Mouse (Mus musculus) stomach, postnatal 0 days (tissue): ENCODE measurements around the gene Cul7. TPM values are rescaled to one million over a fixed set of nuclear protein-coding genes. Genes with fewer than 3 reads are reported as not detected.

Experiments used
- ATAC-seq: fragments of 200-750 bp; cut with Nextera tagmentation; 2 replicates; pipeline ENCODE4 v1.8.0; 2017; ENCODE audit not compliant: low FRiP score, low TSS enrichment
- DNase-seq: peaks from one replicate; pipeline ENCODE4 v3.0.0-alpha.2; 2016; ENCODE audit warnings: low spot score
- H3K27ac ChIP-seq: fragments of 300-500 bp; sonication (generic); replicated peaks from 2 replicates; pipeline ENCODE4 v1.5.1; 2014; ENCODE audit warnings: mild to moderate bottlenecking, control low read depth
- H3K27me3 ChIP-seq: fragments of 300-500 bp; sonication (generic); 2 replicates; pipeline ENCODE4 v1.6.1; 2014; ENCODE audit warnings: low read length; ENCODE audit not compliant: control insufficient read depth, insufficient read depth
- H3K36me3 ChIP-seq: fragments of 300-500 bp; sonication (generic); 2 replicates; pipeline ENCODE4 v1.6.1; 2014; ENCODE audit warnings: low read length, mixed read lengths; ENCODE audit not compliant: control insufficient read depth, insufficient read depth
- H3K4me1 ChIP-seq: fragments of 300-500 bp; sonication (generic); replicated peaks from 2 replicates; pipeline ENCODE4 v1.6.1; 2014; ENCODE audit warnings: antibody characterized with exemption; ENCODE audit not compliant: control insufficient read depth, insufficient read depth
- H3K4me2 ChIP-seq: fragments of 300-500 bp; sonication (generic); replicated peaks from 2 replicates; pipeline ENCODE4 v1.6.1; 2014; ENCODE audit warnings: low read depth, mild to moderate bottlenecking, control low read depth, moderate library complexity
- H3K4me3 ChIP-seq: fragments of 300-500 bp; sonication (generic); 2 replicates; pipeline ENCODE4 v1.5.1; 2014; ENCODE audit warnings: low read depth, low read length, control low read depth
- H3K9ac ChIP-seq: fragments of 300-500 bp; sonication (generic); 2 replicates; pipeline ENCODE4 v1.6.1; 2014; ENCODE audit warnings: mild to moderate bottlenecking, low read length, control low read depth, mixed read lengths
- H3K9me3 ChIP-seq: fragments of 300-500 bp; sonication (generic); 2 replicates; pipeline ENCODE4 v1.6.1; 2016; ENCODE audit warnings: low read length; ENCODE audit not compliant: control insufficient read depth
- CTCF ChIP-seq: IDR thresholded peaks from 2 replicates; pipeline ENCODE4 v1.5.1; 2016; ENCODE audit warnings: antibody characterized with exemption, low read depth, mild to moderate bottlenecking, moderate library complexity
- EP300 ChIP-seq: optimal IDR thresholded peaks from 2 replicates; pipeline ENCODE3; 2016; ENCODE audit warnings: antibody characterized with exemption
- WGBS: fragments of 180-500 bp; shearing (Covaris S2); extraction: QIAGEN DNeasy Blood & Tissue Kit; methylation state at CpG from one replicate; pipeline ENCODE4 v1.1.7; 2014; 5-methylcytosine and 5-hydroxymethylcytosine counted together
- polyA plus RNA-seq: library from polyadenylated mRNA; unstranded; fragments of >200 nt; fragmentation: Nextera tagmentation; extraction: Ambion mirVana; gene quantifications from 2 replicates; pipeline ENCODE4 v1.2.1, GENCODE M21; 2015

Gene Cul7
- polyA plus RNA-seq, 1 experiment from 2014 or later, result 12.9 TPM

GRCm38 (mm10) chr17:46678911-46679310 is 28.8 kb downstream of the Cul7 start:
- no peak for ATAC-seq
- peaks cover 17% of the 10 kb centered on the region for H3K36me3 ChIP-seq
- 0 out of 2 replicates have a peak overlapping the region, but pooled peaks have one; percentile 88 for H3K4me3 ChIP-seq
- DNase-seq, result no peak
- WGBS, result 25% methylated on average over 9 of the region's 9 CpGs
- peaks cover 14% of the 10 kb centered on the region for H3K4me1 ChIP-seq
- no peak for TF ChIP-seq EP300
- TF ChIP-seq CTCF, result no peak
- H3K9ac ChIP-seq, result peak overlapping the region; percentile 85
- peak overlapping the region; percentile 49 for H3K27ac ChIP-seq
- H3K27me3 ChIP-seq, result no peaks in the 10 kb centered on the region
- H3K9me3 ChIP-seq, result no peaks in the 10 kb centered on the region
- H3K4me2 ChIP-seq, result peak overlapping the region; percentile 72

GRCm38 (mm10) chr17:46679843-46680759 is 30.0 kb downstream of the Cul7 start:
- WGBS, result 2% methylated on average over 34 of the region's 34 CpGs
- peak; percentile 61 for DNase-seq
- peak; percentile 6; the same call in 1 of the 2 replicates for ATAC-seq

GRCm38 (mm10) chr17:46680760-46681373 is 30.7 kb downstream of the Cul7 start, which contains the start of gene Klhdc3:
TSS of gene Klhdc3 (minus strand) at chr17:46680914.
- peak within 1 kb of the TSS; percentile 85 for H3K9ac ChIP-seq
- peak within 1 kb of the TSS; percentile 90 for H3K27ac ChIP-seq
- peak within 1 kb of the TSS; percentile 74 for H3K4me2 ChIP-seq
- DNase-seq (peak; percentile 100), ATAC-seq (peak; percentile 97)
- H3K4me1 ChIP-seq, result peaks cover 14% of the 10 kb centered on the region
- WGBS, result under 1% methylated on average over 49 of the region's 49 CpGs
- no peaks in the 10 kb centered on the region for H3K9me3 ChIP-seq
- peak within 1 kb of the TSS; percentile 88 for H3K4me3 ChIP-seq
- no peaks in the 10 kb centered on the region for H3K27me3 ChIP-seq
- H3K36me3 ChIP-seq, result peaks cover 30% of the 10 kb centered on the region
- TF ChIP-seq EP300, result no peak
- peak; percentile 6; the same call in 1 of the 2 replicates for TF ChIP-seq CTCF

More at GRCm38 (mm10) chr17:46679843-46680759, 30.0 kb downstream of the Cul7 start:
- peak overlapping the region; percentile 72 for H3K4me2 ChIP-seq
- H3K27me3 ChIP-seq, result no peaks in the 10 kb centered on the region
- peaks cover 25% of the 10 kb centered on the region for H3K36me3 ChIP-seq
- TF ChIP-seq CTCF (peak; percentile 61), EP300 (no peak)
- peak overlapping the region; percentile 90 for H3K27ac ChIP-seq
- H3K4me3 ChIP-seq, result peak overlapping the region; percentile 88
- H3K4me1 ChIP-seq, result peaks cover 14% of the 10 kb centered on the region
- no peaks in the 10 kb centered on the region for H3K9me3 ChIP-seq
- peak overlapping the region; percentile 85 for H3K9ac ChIP-seq

- Histone ChIP-seq H3K27ac (peak overlapping the region; percentile 63; the same call in 1 of the 2 replicates), H3K4me3 (peak overlapping the region; percentile 88), H3K9ac (peak overlapping the region; percentile 69), H3K27me3 (no peaks in the 10 kb centered on the region), H3K4me2 (peak overlapping the region; percentile 74), H3K9me3 (no peaks in the 10 kb centered on the region), H3K4me1 (peaks cover 14% of the 10 kb centered on the region), H3K36me3 (peaks cover 30% of the 10 kb centered on the region)
- DNase-seq (no peak), ATAC-seq (no peak)
- no peak for TF ChIP-seq CTCF
- TF ChIP-seq EP300, result no peak
- 19% methylated on average over 12 of the region's 12 CpGs for WGBS
Measured at GRCm38 (mm10) chr17:46681466-46682118, 31.5 kb downstream of the Cul7 start.

- no peaks in the 10 kb centered on the region for H3K27me3 ChIP-seq
- DNase-seq, result peak; percentile 83
- ATAC-seq, result peak; percentile 37
- no peak overlapping the region for H3K9ac ChIP-seq
- peaks cover 33% of the 10 kb centered on the region for H3K36me3 ChIP-seq
- 75% methylated on average over 16 of the region's 16 CpGs for WGBS
- H3K4me2 ChIP-seq, result no peak overlapping the region
- H3K4me3 ChIP-seq, result no peak overlapping the region
- H3K9me3 ChIP-seq, result no peaks in the 10 kb centered on the region
- TF ChIP-seq EP300 (no peak), CTCF (no peak)
- peak overlapping the region; percentile 71 for H3K27ac ChIP-seq
- H3K4me1 ChIP-seq, result peaks cover 14% of the 10 kb centered on the region
Measured at GRCm38 (mm10) chr17:46682654-46683389, 32.7 kb downstream of the Cul7 start.
